Mouse (Mus musculus) layer of hippocampus, adult 2 months (tissue): ENCODE data around the gene Gm9837. TPM values are rescaled to one million over a fixed set of nuclear protein-coding genes. Genes with fewer than 3 reads are reported as not detected.
A peak's percentile ranks its signal among the peaks of the same experiment; 100 is the strongest.

ENCODE experiments used
- DNase-seq, 2 experiments: peaks; one replicate each; pipeline ENCODE4 v3.0.0; 2022; ENCODE audit warnings: low spot score in 2 of 2
- H3K27ac ChIP-seq: fragments of 200-600 bp; 2 replicates; pipeline ENCODE4 v1.8.1; 2022
- H3K4me3 ChIP-seq: fragments of 200-600 bp; 2 replicates; pipeline ENCODE4 v1.8.1; 2022; ENCODE audit warnings: mild to moderate bottlenecking
- CTCF ChIP-seq: fragments of 200-600 bp; conservative IDR thresholded peaks from 2 replicates; pipeline ENCODE4 v1.8.1; 2022; ENCODE audit warnings: antibody characterized with exemption, mild to moderate bottlenecking, moderate library complexity
- long read RNA-seq, 2 experiments: library from polyadenylated mRNA; stranded (forward); transcript quantifications; one replicate each; pipeline ENCODE4 v2.0.0; 2021; ENCODE audit warnings: borderline mapping rate in 2 of 2
- total RNA-seq, 2 experiments: library from RNA; stranded (reverse); gene quantifications; 2 replicates each; pipeline ENCODE4 v1.2.3; 2021

The Gm9837 gene
- under 1 TPM in 1 of 2 experiments, not detected in 1; 0.52 TPM for total RNA-seq
- long read RNA-seq, experiment 1 = 0 reads
- long read RNA-seq, experiment 2 = 0 reads

- peak within 1 kb of the TSS; percentile 97 for H3K27ac ChIP-seq
- TF ChIP-seq CTCF = peak; percentile 94
- peak; percentile 93 to 94 for DNase-seq
- peak within 1 kb of the TSS; percentile 44 for H3K4me3 ChIP-seq
Observed at GRCm38 (mm10) chr11:53469968-53470695, at the start of gene Gm9837. Gm9837 (minus strand) TSS chr11:53470479.

GRCm38 (mm10) chr11:53519207-53520121 is 49.2 kb upstream of the Gm9837 start, which contains the start of gene Sept8:
Sept8 (plus strand) TSS chr11:53519257.
- DNase-seq = peak; percentile 50 to 70
- Histone ChIP-seq H3K27ac (peak within 1 kb of the TSS; percentile 93), H3K4me3 (peak within 1 kb of the TSS; percentile 87)
- no peak for TF ChIP-seq CTCF

GRCm38 (mm10) chr11:53518759-53519158 is 48.5 kb upstream of the Gm9837 start:
- Histone ChIP-seq H3K4me3 (peak overlapping the region; percentile 87; the same call in 1 of the 2 replicates), H3K27ac (peak overlapping the region; percentile 93; the same call in 1 of the 2 replicates)
- no peak for TF ChIP-seq CTCF
- no peak for DNase-seq

- Histone ChIP-seq H3K4me3 (no peak overlapping the region), H3K27ac (no peak overlapping the region)
- no peak for TF ChIP-seq CTCF
- DNase-seq = no peak
Observed at GRCm38 (mm10) chr11:53516775-53517627, 46.7 kb upstream of the Gm9837 start.

GRCm38 (mm10) chr11:53510351-53510750 is 40.1 kb upstream of the Gm9837 start:
- peak; percentile 29 for TF ChIP-seq CTCF
- DNase-seq = no peak
- Histone ChIP-seq H3K27ac (no peak overlapping the region), H3K4me3 (no peak overlapping the region)

GRCm38 (mm10) chr11:53508591-53508990 is 38.3 kb upstream of the Gm9837 start:
- no peak overlapping the region for H3K27ac ChIP-seq
- no peak overlapping the region for H3K4me3 ChIP-seq
- TF ChIP-seq CTCF = no peak
- no peak for DNase-seq

- H3K4me3 ChIP-seq = no peak overlapping the region
- no peak overlapping the region for H3K27ac ChIP-seq
- TF ChIP-seq CTCF = no peak
- DNase-seq = no peak
Observed at GRCm38 (mm10) chr11:53508152-53508551, 37.9 kb upstream of the Gm9837 start.

- no peak for TF ChIP-seq CTCF
- DNase-seq = no peak
- Histone ChIP-seq H3K27ac (peak overlapping the region; percentile 53; the same call in 1 of the 2 replicates), H3K4me3 (no peak overlapping the region)
Observed at GRCm38 (mm10) chr11:53507098-53507805, 37.0 kb upstream of the Gm9837 start.

GRCm38 (mm10) chr11:53505026-53505663 is 34.9 kb upstream of the Gm9837 start:
- DNase-seq = no peak
- peak overlapping the region; percentile 21; the same call in 1 of the 2 replicates for H3K27ac ChIP-seq
- no peak overlapping the region for H3K4me3 ChIP-seq
- no peak for TF ChIP-seq CTCF

- H3K4me3 ChIP-seq = no peak overlapping the region
- peak overlapping the region; percentile 21; the same call in 1 of the 2 replicates for H3K27ac ChIP-seq
- TF ChIP-seq CTCF = no peak
- no peak for DNase-seq
Observed at GRCm38 (mm10) chr11:53504376-53504775, 34.1 kb upstream of the Gm9837 start.

GRCm38 (mm10) chr11:53503738-53504137 is 33.5 kb upstream of the Gm9837 start:
- DNase-seq = no peak
- H3K27ac ChIP-seq = no peak overlapping the region
- no peak overlapping the region for H3K4me3 ChIP-seq
- no peak for TF ChIP-seq CTCF
